Mouse (Mus musculus) myocyte (in vitro differentiated cells): ENCODE results near the gene Gli3. TPM values are rescaled to one million over a fixed set of nuclear protein-coding genes. Genes with fewer than 3 reads are reported as not detected.
A peak's percentile ranks its signal among the peaks of the same experiment; 100 is the strongest.

Experiments used
- H3K27me3 ChIP-seq: one replicate; pipeline ENCODE4 v1.6.1; 2011; ENCODE audit not compliant: control insufficient read depth, insufficient read depth, insufficient read length
- H3K36me3 ChIP-seq: one replicate; pipeline ENCODE4 v1.6.1; 2011; ENCODE audit not compliant: control insufficient read depth, insufficient read depth
- H3K4me2 ChIP-seq: one replicate; pipeline ENCODE4 v1.6.1; 2011; ENCODE audit warnings: low read depth, control low read depth
- H3K4me3 ChIP-seq: one replicate; pipeline ENCODE4 v1.5.1; 2011; ENCODE audit warnings: mild to moderate bottlenecking, control low read depth, moderate library complexity
- H3K79me2 ChIP-seq: one replicate; pipeline ENCODE4 v1.6.1; 2011; ENCODE audit not compliant: control insufficient read depth, insufficient read depth
- H3ac ChIP-seq: one replicate; pipeline ENCODE4 v1.6.1; 2011; ENCODE audit not compliant: control insufficient read depth, insufficient read length
- CEBPB ChIP-seq: IDR thresholded peaks from 2 replicates; pipeline ENCODE4 v1.6.1; 2011; ENCODE audit warnings: mild to moderate bottlenecking, moderate library complexity; ENCODE audit not compliant: poor library complexity, insufficient read depth, severe bottlenecking
- E2F4 ChIP-seq: IDR thresholded peaks from one replicate; pipeline ENCODE4 v1.6.1; 2011; ENCODE audit warnings: mild to moderate bottlenecking, control low read depth, moderate library complexity; ENCODE audit not compliant: insufficient read depth
- MAX ChIP-seq: IDR thresholded peaks from one replicate; pipeline ENCODE4 v1.6.1; 2011; ENCODE audit warnings: low read depth, mild to moderate bottlenecking, control low read depth
- MYOD1 ChIP-seq, 3 experiments: IDR thresholded peaks; one replicate each; pipeline ENCODE4 v1.6.1; 2011; ENCODE audit warnings: control low read depth in 2 of 3, low read depth in 2 of 3, mild to moderate bottlenecking in 2 of 3, moderate library complexity in 1 of 3; ENCODE audit not compliant: insufficient read length in 2 of 3, control insufficient read depth in 1 of 3
- MYOG ChIP-seq, 3 experiments: IDR thresholded peaks; one replicate each; pipeline ENCODE4 v1.6.1; 2011; ENCODE audit warnings: control low read depth in 2 of 3, low read depth in 2 of 3, mild to moderate bottlenecking in 2 of 3; ENCODE audit not compliant: insufficient read length in 2 of 3, control insufficient read depth in 1 of 3, insufficient read depth in 1 of 3
- POLR2A ChIP-seq: IDR thresholded peaks from one replicate; pipeline ENCODE4 v1.6.1; 2011; ENCODE audit warnings: low read depth, mild to moderate bottlenecking, control low read depth, moderate library complexity; ENCODE audit not compliant: insufficient read length
- POLR2AphosphoS2 ChIP-seq: IDR thresholded peaks from one replicate; pipeline ENCODE4 v1.6.1; 2011; ENCODE audit warnings: low read depth, control low read depth; ENCODE audit not compliant: insufficient read length
- REST ChIP-seq: IDR thresholded peaks from one replicate; pipeline ENCODE4 v1.6.1; 2011; ENCODE audit warnings: mild to moderate bottlenecking, control low read depth, moderate library complexity; ENCODE audit not compliant: insufficient read depth, insufficient read length
- SRF ChIP-seq: IDR thresholded peaks from one replicate; pipeline ENCODE4 v1.6.1; 2011; ENCODE audit warnings: low read depth; ENCODE audit not compliant: control insufficient read depth, insufficient read length
- TCF12 ChIP-seq: IDR thresholded peaks from one replicate; pipeline ENCODE4 v1.6.1; 2011; ENCODE audit warnings: mild to moderate bottlenecking, control low read depth; ENCODE audit not compliant: poor library complexity, insufficient read depth, severe bottlenecking
- TCF3 ChIP-seq: IDR thresholded peaks from one replicate; pipeline ENCODE4 v1.6.1; 2011; ENCODE audit warnings: low read depth, control low read depth; ENCODE audit not compliant: insufficient read length
- USF1 ChIP-seq: IDR thresholded peaks from one replicate; pipeline ENCODE4 v1.6.1; 2011; ENCODE audit warnings: low read depth, mild to moderate bottlenecking, control low read depth, moderate library complexity
- polyA plus RNA-seq: library from polyadenylated mRNA; unstranded; fragments of >200 nt; fragmentation: generic; extraction: Trizol; gene quantifications from one replicate; pipeline ENCODE4 v1.2.1, GENCODE M21; 2012; ENCODE audit warnings: missing spikeins

The Gli3 gene
- polyA plus RNA-seq, 1 experiment: 3.9 TPM

DNA sequence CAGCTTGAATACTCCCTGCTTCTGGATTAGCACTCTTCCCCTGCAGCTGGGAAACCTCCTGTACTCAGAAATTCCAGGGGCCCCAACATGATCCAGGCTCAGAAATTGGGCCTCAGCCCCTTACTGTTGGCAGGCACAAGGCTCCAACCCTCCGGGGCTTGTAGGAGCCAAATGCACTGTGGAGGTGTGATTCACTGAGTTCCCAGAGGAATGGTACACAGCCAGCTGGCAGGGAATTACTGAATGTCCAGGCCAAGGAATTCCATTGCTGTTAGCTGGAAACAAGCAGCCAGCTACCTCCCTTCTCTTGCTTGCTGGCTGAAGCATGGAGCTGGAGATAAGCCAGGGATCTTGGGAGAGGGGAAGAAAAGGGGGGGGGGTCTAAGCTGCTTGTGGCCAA is 278.7 kb downstream of the Gli3 start:
- no peaks in the 10 kb centered on the region for H3K79me2 ChIP-seq
- no peak overlapping the region for H3K4me3 ChIP-seq
- no peaks in the 10 kb centered on the region for H3K36me3 ChIP-seq
- H3K4me2 ChIP-seq: peak overlapping the region; percentile 36
- H3ac ChIP-seq: no peak overlapping the region
- H3K27me3 ChIP-seq: no peaks in the 10 kb centered on the region
- TF ChIP-seq MAX: no peak
- no peak for TF ChIP-seq TCF3
- no peak for TF ChIP-seq REST
- peak in 1 of 3 experiments; percentile 9 for TF ChIP-seq MYOD1 (IDR thresholded peaks at IDR 0.05; ENCODE audit: control insufficient read depth in 1 of 3, insufficient read length in 2 of 3, low read depth in 2 of 3)
- no peak for TF ChIP-seq USF1
- peak in 1 of 3 experiments; percentile 10 for TF ChIP-seq MYOG (IDR thresholded peaks at IDR 0.05; ENCODE audit: control insufficient read depth in 1 of 3, insufficient read depth in 1 of 3, insufficient read length in 2 of 3, low read depth in 2 of 3)
- TF ChIP-seq CEBPB: no peak
- no peak for TF ChIP-seq POLR2A
- TF ChIP-seq POLR2AphosphoS2: no peak
- no peak for TF ChIP-seq TCF12

DNA sequence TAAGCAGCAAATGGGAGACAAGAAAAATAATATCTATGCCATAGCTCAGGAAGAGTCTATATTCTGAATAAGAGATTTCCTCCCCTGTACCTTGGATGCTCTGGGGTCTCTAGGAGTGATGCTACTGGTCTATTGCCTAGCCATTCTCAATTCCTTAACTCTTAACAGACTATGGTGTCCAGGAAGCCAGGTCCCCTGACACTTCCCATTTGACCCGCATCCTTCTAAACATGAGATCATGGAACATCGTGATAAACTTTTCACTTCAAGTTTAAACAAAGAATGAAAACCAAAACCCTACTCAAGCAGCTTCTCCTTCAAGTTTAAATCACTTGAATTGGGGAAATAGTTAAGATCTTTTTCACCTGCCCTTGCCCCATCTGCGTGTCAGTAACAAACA is 279.3 kb downstream of the Gli3 start:
- TF ChIP-seq MYOG (IDR thresholded peaks at IDR 0.05; ENCODE audit: control insufficient read depth in 1 of 3, insufficient read depth in 1 of 3, insufficient read length in 2 of 3, low read depth in 2 of 3) (no peak), SRF (no peak), POLR2A (no peak), REST (no peak), USF1 (no peak), CEBPB (no peak)
- Histone ChIP-seq H3K27me3 (no peaks in the 10 kb centered on the region), H3K36me3 (no peaks in the 10 kb centered on the region), H3K79me2 (no peaks in the 10 kb centered on the region), H3K4me3 (no peak overlapping the region), H3K4me2 (no peak overlapping the region), H3ac (no peak overlapping the region)

DNA sequence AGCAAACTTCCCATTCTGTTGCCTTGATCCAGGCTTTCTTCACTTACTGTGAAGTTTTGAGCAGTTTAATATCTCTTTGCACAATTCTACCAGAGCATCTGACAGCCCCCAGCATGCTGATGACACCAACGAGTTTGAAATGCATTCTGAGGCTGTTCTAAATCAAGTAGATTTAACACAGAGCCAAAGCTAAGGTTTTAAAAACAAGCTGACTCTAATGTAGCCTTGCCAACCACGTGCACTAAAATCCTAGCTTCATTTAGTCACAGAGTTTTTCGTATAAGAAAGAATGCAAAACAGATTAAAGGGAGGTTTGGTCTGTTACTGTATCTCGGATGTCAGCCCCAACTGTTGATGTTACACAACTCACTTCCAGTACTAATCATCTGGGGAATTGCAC is 279.7 kb downstream of the Gli3 start:
- H3ac ChIP-seq: no peak overlapping the region
- no peaks in the 10 kb centered on the region for H3K79me2 ChIP-seq
- no peaks in the 10 kb centered on the region for H3K36me3 ChIP-seq
- no peak overlapping the region for H3K4me2 ChIP-seq
- TF ChIP-seq CEBPB (no peak), E2F4 (no peak)
- no peaks in the 10 kb centered on the region for H3K27me3 ChIP-seq
- H3K4me3 ChIP-seq: no peak overlapping the region

DNA sequence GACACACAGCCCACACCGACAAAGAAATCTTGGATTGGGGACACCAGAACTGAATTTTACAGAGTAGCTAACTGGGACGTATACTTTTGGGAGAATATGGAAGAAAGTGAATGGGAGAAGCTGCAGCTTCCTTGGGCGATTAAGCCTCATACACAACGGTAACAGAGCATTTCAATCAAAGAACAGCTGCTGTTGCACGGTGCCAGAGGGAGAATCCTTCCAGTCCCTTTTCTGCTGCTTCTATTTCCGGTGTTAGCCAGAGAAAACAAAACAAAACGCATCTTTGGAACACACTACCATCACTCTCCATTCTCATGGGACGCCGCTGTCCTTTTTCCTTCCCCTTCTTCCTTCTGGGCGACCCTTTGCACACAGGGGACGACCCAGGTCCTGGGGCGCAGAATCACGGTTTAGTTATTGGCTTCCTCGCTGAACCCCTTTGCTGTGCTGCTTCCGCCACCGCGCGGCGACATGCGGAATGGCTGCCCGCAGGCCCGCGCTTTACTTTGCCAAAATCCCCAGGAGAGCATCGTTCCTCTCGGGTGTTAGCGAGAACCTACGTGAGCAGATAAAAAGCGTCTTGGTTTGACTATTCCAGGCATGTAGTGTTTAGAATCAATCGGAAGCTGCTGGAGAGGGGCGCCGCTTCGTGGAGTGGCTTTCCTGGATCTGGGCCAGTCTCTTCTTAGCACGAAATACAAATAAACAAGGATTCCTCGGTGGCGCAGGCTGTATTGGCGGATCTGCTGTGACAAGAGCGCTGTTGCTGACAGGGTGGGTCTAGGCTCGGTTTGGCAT is 296.0 kb downstream of the Gli3 start:
- peak overlapping the region; percentile 19 for H3K4me3 ChIP-seq

DNA sequence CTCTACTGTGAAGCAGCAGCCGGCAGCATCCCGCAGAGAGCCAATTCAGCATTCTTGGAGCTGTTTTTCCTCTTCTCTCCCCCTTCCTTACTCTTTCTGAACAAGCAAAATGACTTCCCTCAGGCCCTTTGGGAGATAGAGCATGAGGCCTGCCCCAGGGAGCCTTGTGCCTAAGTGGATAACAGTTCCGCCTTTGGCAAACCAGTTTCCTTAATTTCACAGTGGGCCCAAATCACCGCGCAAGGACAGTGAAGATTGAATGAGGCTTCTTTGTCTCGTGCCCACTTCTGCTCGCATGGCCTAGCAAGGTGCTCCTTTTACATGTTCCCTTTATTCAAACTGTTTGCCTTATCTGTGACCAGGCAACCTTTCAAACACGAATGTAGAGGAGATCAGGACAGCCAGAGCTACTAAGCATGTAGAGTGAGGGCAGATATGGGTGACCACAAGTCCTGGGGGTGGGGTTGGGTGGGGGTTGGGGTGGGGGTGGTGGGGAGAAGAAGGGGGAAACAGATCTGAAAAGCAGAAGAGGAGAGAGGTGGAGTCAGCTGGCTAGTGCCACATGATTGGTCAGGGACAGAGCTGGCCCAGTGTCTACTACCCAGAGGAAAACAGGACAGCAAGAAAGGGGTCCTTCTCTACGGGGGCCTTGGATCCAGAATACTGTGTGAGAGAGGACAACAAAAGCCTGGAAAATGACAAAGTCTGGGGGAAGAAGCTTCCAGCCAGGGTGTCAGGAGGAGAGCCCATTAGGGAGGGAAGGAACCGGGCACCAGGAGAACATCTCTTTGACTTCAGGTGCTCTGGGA is 296.8 kb downstream of the Gli3 start:
- Histone ChIP-seq H3K36me3 (no peaks in the 10 kb centered on the region), H3K4me3 (peak overlapping the region; percentile 19), H3K27me3 (no peaks in the 10 kb centered on the region), H3K79me2 (no peaks in the 10 kb centered on the region), H3K4me2 (peak overlapping the region; percentile 69), H3ac (no peak overlapping the region)
- TF ChIP-seq MYOG (IDR thresholded peaks at IDR 0.05; ENCODE audit: control insufficient read depth in 1 of 3, insufficient read depth in 1 of 3, insufficient read length in 2 of 3, low read depth in 2 of 3) (no peak), SRF (no peak), POLR2AphosphoS2 (no peak), CEBPB (no peak), E2F4 (no peak), MYOD1 (IDR thresholded peaks at IDR 0.05; ENCODE audit: control insufficient read depth in 1 of 3, insufficient read length in 2 of 3, low read depth in 2 of 3) (no peak), TCF12 (no peak), MAX (no peak), REST (no peak)

More for the DNA sequence above, 296.0 kb downstream of the Gli3 start:
- H3K79me2 ChIP-seq: no peaks in the 10 kb centered on the region
- peak overlapping the region; percentile 69 for H3K4me2 ChIP-seq
- H3K27me3 ChIP-seq: no peaks in the 10 kb centered on the region
- H3K36me3 ChIP-seq: no peaks in the 10 kb centered on the region
- peak in 2 of 3 experiments; percentile 32 to 46 for TF ChIP-seq MYOD1 (IDR thresholded peaks at IDR 0.05; ENCODE audit: control insufficient read depth in 1 of 3, insufficient read length in 2 of 3, low read depth in 2 of 3)
- TF ChIP-seq CEBPB: no peak
- no peak overlapping the region for H3ac ChIP-seq
